Mouse (Mus musculus) cerebellum, adult 11 months (tissue): ENCODE measurements around the gene Tchh.

Experiments
- DNase-seq: peaks from one replicate; pipeline ENCODE4 v3.0.0; 2022

The Tchh gene

DNA sequence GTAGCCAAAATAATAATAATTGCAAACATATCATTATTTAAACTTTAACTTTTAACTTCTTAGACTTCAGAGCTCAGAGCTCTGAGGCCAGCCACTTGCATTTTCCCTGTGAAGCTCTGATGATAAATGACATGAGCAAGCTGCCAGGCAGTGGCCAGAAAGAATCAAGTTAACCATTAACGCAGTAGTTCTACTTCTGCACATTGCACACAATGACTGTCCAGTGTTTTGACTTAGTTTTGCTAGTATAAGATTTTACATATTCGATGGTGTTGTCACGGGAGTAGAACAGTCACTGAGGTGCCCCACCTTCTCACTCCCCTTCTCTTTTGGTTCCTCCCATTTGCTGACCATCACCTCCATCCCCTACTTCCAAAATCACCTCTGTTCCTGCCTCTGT is 55.0 kb downstream of the Tchh start:
- no peak for DNase-seq
